Mouse (Mus musculus) CD4-positive naive resting alpha-beta T cell, adult 57 days (primary cell): Measurements from ENCODE around the gene Jade3. TPM values are rescaled to one million over a fixed set of nuclear protein-coding genes. Genes with fewer than 3 reads are reported as not detected.

Experiments used
- total RNA-seq: library from RNA; stranded (reverse); gene quantifications from one replicate; pipeline ENCODE4 v1.2.4, GENCODE M21; 2023

Jade3 gene
- total RNA-seq = 6.7 TPM

GRCm38 (mm10) chrX:20425140-20425838 lies at the start of gene Jade3:
TSS of gene Jade3 (plus strand) at chrX:20425688.

GRCm38 (mm10) chrX:20549532-20549931 lies 124.0 kb downstream of the Jade3 start, which contains the start of gene Rgn:
TSS of gene Rgn (plus strand) at chrX:20549787.

Other genes with a start within 250 kb of the Jade3 start
- gene Slc9a7, start 133.9 kb upstream of the Jade3 start, total RNA-seq = 9.8 TPM
- 14.2 TPM for gene Rp2, start 61.2 kb upstream of the Jade3 start, total RNA-seq
- gene Rgn, start 124.1 kb downstream of the Jade3 start, total RNA-seq = not detected
- gene Rbm10, start 191.8 kb downstream of the Jade3 start, total RNA-seq = 58.1 TPM
- 107 TPM for gene Ndufb11, start 191.9 kb downstream of the Jade3 start, total RNA-seq
- 224 TPM for gene Uba1, start 232.6 kb downstream of the Jade3 start, total RNA-seq